Mouse (Mus musculus): ENCODE data around the gene Oas2.

Gene Oas2

GRCm38 (mm10) chr5:120698181-120698580 is 51.5 kb downstream of the Oas2 start:
- DNase-seq (ENCODE audit: extremely low read depth, insufficient read length, low spot score): no peak

- DNase-seq (ENCODE audit: extremely low read depth, insufficient read length, low spot score): no peak
These were observed 52.8 kb downstream of the Oas2 start for GRCm38 (mm10) chr5:120696865-120697264.

- no peak for DNase-seq (ENCODE audit: extremely low read depth, insufficient read length, low spot score)
These were observed 53.5 kb downstream of the Oas2 start for GRCm38 (mm10) chr5:120696057-120696743.

GRCm38 (mm10) chr5:120694695-120695074 is 55.0 kb downstream of the Oas2 start:
- DNase-seq (ENCODE audit: extremely low read depth, insufficient read length, low spot score): no peak

GRCm38 (mm10) chr5:120693931-120694694 is 55.5 kb downstream of the Oas2 start:
- no peak for DNase-seq (ENCODE audit: extremely low read depth, insufficient read length, low spot score)

- DNase-seq (ENCODE audit: extremely low read depth, insufficient read length, low spot score): no peak
These were observed 57.6 kb downstream of the Oas2 start for GRCm38 (mm10) chr5:120692034-120692433.

- DNase-seq (ENCODE audit: extremely low read depth, insufficient read length, low spot score): no peak
These were observed 59.2 kb downstream of the Oas2 start for GRCm38 (mm10) chr5:120690417-120690816.

GRCm38 (mm10) chr5:120688434-120688833 is 61.2 kb downstream of the Oas2 start:
- DNase-seq (ENCODE audit: extremely low read depth, insufficient read length, low spot score): no peak

- no peak for DNase-seq (ENCODE audit: extremely low read depth, insufficient read length, low spot score)
These were observed 61.8 kb downstream of the Oas2 start for GRCm38 (mm10) chr5:120687897-120688296.

- no peak for DNase-seq (ENCODE audit: extremely low read depth, insufficient read length, low spot score)
These were observed 62.2 kb downstream of the Oas2 start for GRCm38 (mm10) chr5:120687484-120687851.

GRCm38 (mm10) chr5:120686749-120687483 is 62.7 kb downstream of the Oas2 start:
- no peak for DNase-seq (ENCODE audit: extremely low read depth, insufficient read length, low spot score)

- DNase-seq (ENCODE audit: extremely low read depth, insufficient read length, low spot score): no peak
These were observed 64.0 kb downstream of the Oas2 start for GRCm38 (mm10) chr5:120685678-120686077.

GRCm38 (mm10) chr5:120682982-120683771 is 66.5 kb downstream of the Oas2 start:
- no peak for DNase-seq (ENCODE audit: extremely low read depth, insufficient read length, low spot score)

GRCm38 (mm10) chr5:120680918-120681317 is 68.7 kb downstream of the Oas2 start:
- no peak for DNase-seq (ENCODE audit: extremely low read depth, insufficient read length, low spot score)

All from 3134 (cell line).